Mouse (Mus musculus): ENCODE measurements around the gene Pcp2. TPM values are rescaled to one million over a fixed set of nuclear protein-coding genes. Genes with fewer than 3 reads are reported as not detected.

Pcp2 gene
- polyA plus RNA-seq, 1 experiment from 2014 or later: not detected

- ATAC-seq (ENCODE audit: insufficient number of reproducible peaks, insufficient read depth, low FRiP score, low read depth): no peak
- Histone ChIP-seq H3K4me3 (ENCODE audit: control insufficient read depth in 1 of 2, insufficient read depth in 1 of 2, low read depth in 1 of 2, low read length in 2 of 2) (no peak overlapping the region), H3K9me3 (ENCODE audit: control insufficient read depth, low read length) (no peaks in the 10 kb centered on the region), H3K27ac (replicated peaks in 1 of 2; ENCODE audit: control insufficient read depth in 1 of 2, insufficient read depth in 1 of 2, low read depth in 2 of 2, low read length in 2 of 2) (no peak overlapping the region), H3K9ac (ENCODE audit: low read length) (no peak overlapping the region), H3K36me3 (ENCODE audit: control insufficient read depth, insufficient read depth, low read length) (no peaks in the 10 kb centered on the region), H3K4me2 (ENCODE audit: low read length) (no peak overlapping the region), H3K4me1 (ENCODE audit: control insufficient read depth in 2 of 2, insufficient read depth in 2 of 2, low read length in 2 of 2) (no peaks in the 10 kb centered on the region), H3K27me3 (ENCODE audit: control insufficient read depth, insufficient read depth, low read length) (no peaks in the 10 kb centered on the region)
- 28% methylated on average over 7 of the region's 7 CpGs for WGBS
These were observed 31.5 kb upstream of the Pcp2 start for GRCm38 (mm10) chr8:3656725-3657381.

- Histone ChIP-seq H3K36me3 (ENCODE audit: control insufficient read depth, insufficient read depth, low read length) (no peaks in the 10 kb centered on the region), H3K27me3 (ENCODE audit: control insufficient read depth, insufficient read depth, low read length) (no peaks in the 10 kb centered on the region), H3K4me1 (ENCODE audit: control insufficient read depth in 2 of 2, insufficient read depth in 2 of 2, low read length in 2 of 2) (no peaks in the 10 kb centered on the region), H3K4me3 (ENCODE audit: control insufficient read depth in 1 of 2, insufficient read depth in 1 of 2, low read depth in 1 of 2, low read length in 2 of 2) (no peak within 1 kb of the TSS), H3K4me2 (ENCODE audit: low read length) (no peak within 1 kb of the TSS), H3K9ac (ENCODE audit: low read length) (no peak within 1 kb of the TSS), H3K27ac (replicated peaks in 1 of 2; ENCODE audit: control insufficient read depth in 1 of 2, insufficient read depth in 1 of 2, low read depth in 2 of 2, low read length in 2 of 2) (no peak within 1 kb of the TSS), H3K9me3 (ENCODE audit: control insufficient read depth, low read length) (no peaks in the 10 kb centered on the region)
- ATAC-seq (ENCODE audit: insufficient number of reproducible peaks, insufficient read depth, low FRiP score, low read depth): no peak
- WGBS: 42% methylated on average over 3 of the region's 3 CpGs
These were observed 30.2 kb upstream of the Pcp2 start, which contains the start of gene Retn for GRCm38 (mm10) chr8:3655526-3655925. Retn (plus strand) TSS chr8:3655770.

- H3K4me3 ChIP-seq (ENCODE audit: control insufficient read depth in 1 of 2, insufficient read depth in 1 of 2, low read depth in 1 of 2, low read length in 2 of 2): no peak overlapping the region
- H3K36me3 ChIP-seq (ENCODE audit: control insufficient read depth, insufficient read depth, low read length): no peaks in the 10 kb centered on the region
- no peaks in the 10 kb centered on the region for H3K9me3 ChIP-seq (ENCODE audit: control insufficient read depth, low read length)
- H3K4me2 ChIP-seq (ENCODE audit: low read length): no peak overlapping the region
- H3K9ac ChIP-seq (ENCODE audit: low read length): no peak overlapping the region
- no peak overlapping the region for H3K27ac ChIP-seq (replicated peaks in 1 of 2; ENCODE audit: control insufficient read depth in 1 of 2, insufficient read depth in 1 of 2, low read depth in 2 of 2, low read length in 2 of 2)
- H3K4me1 ChIP-seq (ENCODE audit: control insufficient read depth in 2 of 2, insufficient read depth in 2 of 2, low read length in 2 of 2): no peaks in the 10 kb centered on the region
- ATAC-seq (ENCODE audit: insufficient number of reproducible peaks, insufficient read depth, low FRiP score, low read depth): no peak
- 65% methylated on average over 11 of the region's 11 CpGs for WGBS
- no peaks in the 10 kb centered on the region for H3K27me3 ChIP-seq (ENCODE audit: control insufficient read depth, insufficient read depth, low read length)
These were observed 29.6 kb upstream of the Pcp2 start for GRCm38 (mm10) chr8:3654726-3655508.

DNA sequence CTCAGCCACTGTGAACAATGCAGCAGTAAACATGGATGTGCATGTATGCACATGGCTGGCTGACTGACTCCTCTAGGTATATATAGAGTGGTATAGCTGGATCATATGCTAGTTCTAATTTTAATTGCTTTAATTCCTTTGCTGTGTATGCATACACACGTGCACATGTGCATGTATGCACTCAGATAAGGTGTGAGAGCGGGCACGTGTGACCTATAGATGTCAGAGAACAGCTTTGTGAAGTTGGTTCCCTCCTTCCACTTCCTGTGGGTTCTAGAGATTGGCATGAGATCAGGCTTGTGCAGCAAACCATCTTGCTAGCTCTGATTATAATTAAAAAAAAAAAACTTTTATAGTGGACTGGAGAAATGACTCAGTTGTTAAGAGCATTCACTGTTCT lies 27.5 kb upstream of the Pcp2 start:
- Histone ChIP-seq H3K4me2 (ENCODE audit: low read length) (no peak overlapping the region), H3K27ac (replicated peaks in 1 of 2; ENCODE audit: control insufficient read depth in 1 of 2, insufficient read depth in 1 of 2, low read depth in 2 of 2, low read length in 2 of 2) (no peak overlapping the region), H3K9me3 (ENCODE audit: control insufficient read depth, low read length) (no peaks in the 10 kb centered on the region), H3K4me3 (ENCODE audit: control insufficient read depth in 1 of 2, insufficient read depth in 1 of 2, low read depth in 1 of 2, low read length in 2 of 2) (no peak overlapping the region), H3K36me3 (ENCODE audit: control insufficient read depth, insufficient read depth, low read length) (no peaks in the 10 kb centered on the region), H3K9ac (ENCODE audit: low read length) (no peak overlapping the region), H3K27me3 (ENCODE audit: control insufficient read depth, insufficient read depth, low read length) (no peaks in the 10 kb centered on the region), H3K4me1 (ENCODE audit: control insufficient read depth in 2 of 2, insufficient read depth in 2 of 2, low read length in 2 of 2) (no peaks in the 10 kb centered on the region)
- ATAC-seq (ENCODE audit: insufficient number of reproducible peaks, insufficient read depth, low FRiP score, low read depth): no peak
- WGBS: 61% methylated on average over 3 of the region's 3 CpGs

DNA sequence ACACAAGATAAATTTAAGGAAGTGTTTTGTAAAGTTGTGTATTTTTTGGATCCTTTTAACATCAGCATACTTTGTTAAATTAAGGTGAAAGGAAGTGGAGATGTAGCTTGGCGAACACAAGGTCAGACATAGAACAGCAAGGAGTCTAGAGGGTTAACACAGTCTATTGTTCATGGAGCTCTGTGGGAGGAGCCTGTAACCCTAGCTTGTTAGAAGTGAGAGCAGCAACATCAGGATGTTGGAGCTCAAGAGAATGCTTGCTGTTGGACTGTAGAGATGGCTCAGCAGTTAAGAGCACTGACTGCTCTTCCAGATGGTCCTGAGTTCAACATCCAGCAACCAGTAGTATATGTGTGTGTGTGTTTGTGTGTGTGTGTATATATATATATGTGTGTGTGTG lies 23.6 kb upstream of the Pcp2 start:
- Histone ChIP-seq H3K27me3 (ENCODE audit: control insufficient read depth, insufficient read depth, low read length) (no peaks in the 10 kb centered on the region), H3K4me2 (ENCODE audit: low read length) (0 out of 2 replicates have a peak overlapping the region, but pooled peaks have one; percentile 13), H3K4me3 (ENCODE audit: control insufficient read depth in 1 of 2, insufficient read depth in 1 of 2, low read depth in 1 of 2, low read length in 2 of 2) (no peak overlapping the region), H3K9ac (ENCODE audit: low read length) (no peak overlapping the region), H3K27ac (replicated peaks in 1 of 2; ENCODE audit: control insufficient read depth in 1 of 2, insufficient read depth in 1 of 2, low read depth in 2 of 2, low read length in 2 of 2) (no peak overlapping the region), H3K9me3 (ENCODE audit: control insufficient read depth, low read length) (no peaks in the 10 kb centered on the region), H3K36me3 (ENCODE audit: control insufficient read depth, insufficient read depth, low read length) (no peaks in the 10 kb centered on the region), H3K4me1 (ENCODE audit: control insufficient read depth in 2 of 2, insufficient read depth in 2 of 2, low read length in 2 of 2) (no peaks in the 10 kb centered on the region)
- 41% methylated on average over 1 of the region's 1 CpGs for whole genome bisulfite sequencing
- ATAC-seq (ENCODE audit: insufficient number of reproducible peaks, insufficient read depth, low FRiP score, low read depth): no peak

GRCm38 (mm10) chr8:3648268-3648667 lies 22.9 kb upstream of the Pcp2 start:
- Histone ChIP-seq H3K4me1 (ENCODE audit: control insufficient read depth in 2 of 2, insufficient read depth in 2 of 2, low read length in 2 of 2) (no peaks in the 10 kb centered on the region), H3K4me3 (ENCODE audit: control insufficient read depth in 1 of 2, insufficient read depth in 1 of 2, low read depth in 1 of 2, low read length in 2 of 2) (no peak overlapping the region), H3K9ac (ENCODE audit: low read length) (no peak overlapping the region), H3K36me3 (ENCODE audit: control insufficient read depth, insufficient read depth, low read length) (no peaks in the 10 kb centered on the region), H3K9me3 (ENCODE audit: control insufficient read depth, low read length) (no peaks in the 10 kb centered on the region), H3K27ac (replicated peaks in 1 of 2; ENCODE audit: control insufficient read depth in 1 of 2, insufficient read depth in 1 of 2, low read depth in 2 of 2, low read length in 2 of 2) (no peak overlapping the region), H3K4me2 (ENCODE audit: low read length) (no peak overlapping the region), H3K27me3 (ENCODE audit: control insufficient read depth, insufficient read depth, low read length) (no peaks in the 10 kb centered on the region)
- 56% methylated on average over 2 of the region's 2 CpGs for WGBS
- no peak for ATAC-seq (ENCODE audit: insufficient number of reproducible peaks, insufficient read depth, low FRiP score, low read depth)

DNA sequence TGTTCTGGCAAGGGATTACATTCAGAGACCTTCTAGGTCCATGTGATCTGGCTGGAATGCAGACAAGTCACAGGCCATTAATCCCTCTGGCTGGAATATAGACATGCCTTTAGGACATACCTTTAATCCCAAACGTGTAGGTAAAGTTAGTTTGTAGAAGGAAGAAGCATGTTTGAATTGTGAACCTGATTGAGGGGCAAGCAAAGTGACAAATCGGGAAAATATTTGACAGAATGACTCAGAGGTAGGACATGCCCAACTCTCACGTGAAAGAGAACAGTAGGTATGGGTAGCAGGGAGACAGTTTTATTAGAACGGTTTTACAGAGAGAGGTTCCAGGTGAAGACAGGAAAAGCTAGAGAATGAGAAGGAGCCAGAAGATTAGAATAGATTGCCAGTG lies 22.2 kb upstream of the Pcp2 start:
- no peaks in the 10 kb centered on the region for H3K36me3 ChIP-seq (ENCODE audit: control insufficient read depth, insufficient read depth, low read length)
- WGBS: 66% methylated on average over 4 of the region's 4 CpGs
- no peak overlapping the region for H3K4me3 ChIP-seq (ENCODE audit: control insufficient read depth in 1 of 2, insufficient read depth in 1 of 2, low read depth in 1 of 2, low read length in 2 of 2)
- H3K9ac ChIP-seq (ENCODE audit: low read length): no peak overlapping the region
- no peak overlapping the region for H3K4me2 ChIP-seq (ENCODE audit: low read length)
- H3K27ac ChIP-seq (replicated peaks in 1 of 2; ENCODE audit: control insufficient read depth in 1 of 2, insufficient read depth in 1 of 2, low read depth in 2 of 2, low read length in 2 of 2): no peak overlapping the region
- ATAC-seq (ENCODE audit: insufficient number of reproducible peaks, insufficient read depth, low FRiP score, low read depth): no peak
- H3K27me3 ChIP-seq (ENCODE audit: control insufficient read depth, insufficient read depth, low read length): no peaks in the 10 kb centered on the region
- no peaks in the 10 kb centered on the region for H3K4me1 ChIP-seq (ENCODE audit: control insufficient read depth in 2 of 2, insufficient read depth in 2 of 2, low read length in 2 of 2)
- H3K9me3 ChIP-seq (ENCODE audit: control insufficient read depth, low read length): no peaks in the 10 kb centered on the region

Measured in heart, embryonic 14.5 days (tissue).